ENCODE assay signal across 33 mouse cellular contexts in genomic region chrX:164154594-164154993, GRCm38 (mm10). TPM values are rescaled to one million over a fixed set of nuclear protein-coding genes. Genes with fewer than 3 reads are reported as not detected.
"Had no signal": no experiment of that assay in that cellular context is flagged by ENCODE, and none has a peak within 500 bp of the region (broad histone marks: within the 10 kb centered on the region; RNA-seq: fewer than 3 reads in every experiment).

No protein-coding gene starts in this region.

- H3K4me2 ChIP-seq: heart, embryonic 11.5 days; heart, embryonic 12.5 days; heart, embryonic 13.5 days; heart, embryonic 15.5 days; hindbrain, embryonic 12.5 days; hindbrain, embryonic 13.5 days; hindbrain, embryonic 14.5 days; hindbrain, embryonic 15.5 days; kidney, embryonic 15.5 days had no signal

- H3K4me1 ChIP-seq: heart, embryonic 10.5 days; heart, embryonic 12.5 days; heart, embryonic 13.5 days; heart, embryonic 15.5 days; hindbrain, embryonic 10.5 days; hindbrain, embryonic 12.5 days; hindbrain, embryonic 13.5 days; hindbrain, embryonic 15.5 days; kidney, embryonic 15.5 days had no signal

- H3K27me3 ChIP-seq: heart, embryonic 12.5 days; heart, embryonic 15.5 days had no signal

- DNase-seq: heart, postnatal 10 days; heart, postnatal 14 days; heart, postnatal 36 days; heart, postnatal 4 days; kidney, adult 18-20 months; kidney, adult 2 months; kidney, adult 8-10 months; kidney, adult 9 months; kidney, postnatal 10 days; kidney, postnatal 14 days; kidney, postnatal 25 days; kidney, postnatal 36 days; kidney, postnatal 4 days; layer of hippocampus, adult 9-11 months; layer of hippocampus, postnatal 36 days had no signal

- H3K27ac ChIP-seq: heart, embryonic 10.5 days; heart, embryonic 13.5 days; heart, embryonic 15.5 days; hindbrain, embryonic 10.5 days; hindbrain, embryonic 12.5 days; hindbrain, embryonic 13.5 days; hindbrain, embryonic 14.5 days; hindbrain, embryonic 15.5 days; hindbrain, postnatal 0 days; kidney, embryonic 15.5 days; kidney, postnatal 0 days; layer of hippocampus, adult 2 months; left cerebral cortex, adult 2 months had no signal

- H3K9me3 ChIP-seq: heart, embryonic 10.5 days; heart, embryonic 13.5 days; heart, embryonic 15.5 days; hindbrain, embryonic 10.5 days; hindbrain, embryonic 12.5 days; hindbrain, embryonic 13.5 days; hindbrain, embryonic 15.5 days; kidney, embryonic 15.5 days had no signal

- H3K9ac ChIP-seq: heart, embryonic 12.5 days; heart, embryonic 13.5 days; heart, embryonic 15.5 days; hindbrain, embryonic 12.5 days; hindbrain, embryonic 13.5 days; hindbrain, embryonic 14.5 days; hindbrain, embryonic 15.5 days; kidney, embryonic 15.5 days had no signal

- H3K4me3 ChIP-seq: heart, embryonic 10.5 days; heart, embryonic 12.5 days; heart, embryonic 13.5 days; heart, embryonic 15.5 days; hindbrain, embryonic 10.5 days; hindbrain, embryonic 12.5 days; hindbrain, embryonic 13.5 days; hindbrain, embryonic 15.5 days; kidney, embryonic 15.5 days; layer of hippocampus, adult 2 months; left cerebral cortex, adult 2 months had no signal

- ATAC-seq: hindbrain, embryonic 16.5 days; hindbrain, postnatal 0 days; inflammation-experienced regulatory T-cells, adult 6 months had no signal

- H3K36me3 ChIP-seq: heart, embryonic 10.5 days; heart, embryonic 12.5 days; heart, embryonic 13.5 days; heart, embryonic 15.5 days; hindbrain, embryonic 10.5 days; hindbrain, embryonic 12.5 days; hindbrain, embryonic 13.5 days; hindbrain, embryonic 15.5 days; kidney, embryonic 15.5 days had no signal

RNA-seq across cellular contexts. Expression of gene Ace2, which starts 15.5 kb away (rescaled TPM):
- polyA plus RNA-seq: heart, embryonic 11.5 days; heart, embryonic 14.5 days; inflammation-experienced regulatory T-cells, adult 6 months had no signal
